Mouse (Mus musculus) embryonic stem cell, embryonic (primary cell): ENCODE data around the gene Eci1.

Source experiments
- CTCF ChIA-PET, 4 experiments: fragments of 300-600 bp in 2 of 4; fragments of 350-600 bp in 2 of 4; sonication (Branson Sonifier 250); formaldehyde crosslinking; loops; one replicate each; lab custom pipeline; 2022; ENCODE audit warnings: inconsistent platforms in 2 of 4; lab: Charles Lee
- POLR2A ChIA-PET, 4 experiments: fragments of 300-600 bp in 2 of 4; fragments of 350-600 bp in 2 of 4; sonication (Branson Sonifier 250); formaldehyde crosslinking; loops; one replicate each; lab custom pipeline; 2022; ENCODE audit warnings: antibody characterized with exemption in 4 of 4, inconsistent platforms in 1 of 4; lab: Charles Lee

The Eci1 gene

GRCm38 (mm10) chr17:24426471-24427169 lies at the start of gene Eci1:
Eci1 (plus strand) TSS chr17:24426641.
- CTCF ChIA-PET, result interaction anchor here in 3 of 4 experiments (0.5 to 1.3 kb wide), 10 partner anchors 10 to 1141 kb away, joined by 3 to 7 read pairs (median 3); no protein-coding TSS in a partner anchor
- POLR2A ChIA-PET, result interaction anchor here (0.5 to 9.9 kb wide), 69 partner anchors 7 to 382 kb away, joined by 3 to 201 read pairs (median 4); partner anchors contain the start of genes Pkd1 (in 3 of the 4), Rnps1 (in 3 of the 4), Traf7 (in 3 of the 4) and Abca3 (in 2 of the 4)

- POLR2A ChIA-PET, result interaction anchor here in 1 of 4 experiments (1.7 kb wide), 1 partner anchor 35 kb away, joined by 9 read pairs; the partner anchor contains the start of gene Rnps1
- CTCF ChIA-PET, result interaction anchor here in 1 of 4 experiments (2.1 kb wide), 1 partner anchor 12 kb away, joined by 10 read pairs; no protein-coding TSS in a partner anchor
Observed at GRCm38 (mm10) chr17:24378496-24378895, 47.9 kb upstream of the Eci1 start.

- ChIA-PET CTCF (no interaction called here), POLR2A (interaction anchor here in 2 of 4 experiments (0.5 to 0.8 kb wide), 2 partner anchors 8 to 9 kb away, joined by 3 to 6 read pairs; no protein-coding TSS in a partner anchor)
Observed at GRCm38 (mm10) chr17:24383789-24384188, 42.7 kb upstream of the Eci1 start.

- ChIA-PET CTCF (interaction anchor here in 1 of 4 experiments (1.0 kb wide), 1 partner anchor 22 kb away, joined by 3 read pairs; no protein-coding TSS in a partner anchor), POLR2A (interaction anchor here in 3 of 4 experiments (0.6 to 1.3 kb wide), 4 partner anchors 28 to 138 kb away, joined by 3 to 4 read pairs (median 4); partner anchors contain the start of genes Ccnf (in 2 of the 3) and Abca3 (in 1 of the 3))
Observed at GRCm38 (mm10) chr17:24388711-24389110, 37.7 kb upstream of the Eci1 start.

- CTCF ChIA-PET, result interaction anchor here (0.5 to 1.8 kb wide), 15 partner anchors 10 to 430 kb away, joined by 3 to 10 read pairs (median 4); partner anchors contain the start of gene Abca3 (in 2 of the 4)
- POLR2A ChIA-PET, result interaction anchor here in 2 of 4 experiments (0.6 to 1.3 kb wide), 4 partner anchors 24 to 269 kb away, joined by 3 to 4 read pairs (median 4); partner anchors contain the start of genes Pkd1 (in 1 of the 2) and Traf7 (in 1 of the 2)
Observed at GRCm38 (mm10) chr17:24389865-24390264, 36.6 kb upstream of the Eci1 start.

GRCm38 (mm10) chr17:24391149-24391548 lies 35.3 kb upstream of the Eci1 start:
- CTCF ChIA-PET, result interaction anchor here in 2 of 4 experiments (0.7 to 1.8 kb wide), 5 partner anchors 9 to 61 kb away, joined by 3 to 8 read pairs (median 3); partner anchors contain the start of gene Abca3 (in 1 of the 2)
- POLR2A ChIA-PET, result interaction anchor here in 2 of 4 experiments (1.3 to 1.7 kb wide), 3 partner anchors 137 to 140 kb away, joined by 3 to 9 read pairs (median 4); partner anchors contain the start of genes Traf7 (in 2 of the 2) and Ccnf (in 1 of the 2)

- POLR2A ChIA-PET, result interaction anchor here in 2 of 4 experiments (0.8 to 3.2 kb wide), 4 partner anchors 13 to 160 kb away, joined by 3 to 18 read pairs (median 3); partner anchors contain the start of gene Rnps1 (in 2 of the 2)
- CTCF ChIA-PET, result interaction anchor here in 2 of 4 experiments (0.6 kb wide), 2 partner anchors 44 to 49 kb away, joined by 5 to 8 read pairs; no protein-coding TSS in a partner anchor
Observed at GRCm38 (mm10) chr17:24393527-24393926, 32.9 kb upstream of the Eci1 start.

- ChIA-PET POLR2A (interaction anchor here in 3 of 4 experiments (0.6 to 3.2 kb wide), 5 partner anchors 10 to 265 kb away, joined by 3 to 18 read pairs (median 4); partner anchors contain the start of genes Ccnf (in 1 of the 3) and Rnps1 (in 1 of the 3)), CTCF (interaction anchor here in 2 of 4 experiments (0.6 to 0.7 kb wide), 2 partner anchors 49 to 211 kb away, joined by 4 read pairs; no protein-coding TSS in a partner anchor)
Observed at GRCm38 (mm10) chr17:24394456-24394855, 32.0 kb upstream of the Eci1 start.

GRCm38 (mm10) chr17:24402371-24402770 lies 24.1 kb upstream of the Eci1 start:
- CTCF ChIA-PET, result no interaction called here
- POLR2A ChIA-PET, result interaction anchor here in 2 of 4 experiments (0.6 to 1.4 kb wide), 4 partner anchors 8 to 135 kb away, joined by 3 to 4 read pairs (median 4); partner anchors contain the start of gene Traf7 (in 1 of the 2)

GRCm38 (mm10) chr17:24407116-24407803 lies 19.2 kb upstream of the Eci1 start:
- CTCF ChIA-PET, result no interaction called here

GRCm38 (mm10) chr17:24413557-24414211 lies 12.8 kb upstream of the Eci1 start:
- POLR2A ChIA-PET, result interaction anchor here (0.6 to 9.0 kb wide), 106 partner anchors 9 to 1830 kb away, joined by 3 to 201 read pairs (median 4); partner anchors contain the start of genes Eci1 (in 4 of the 4), Abca3 (in 3 of the 4), Traf7 (in 3 of the 4) and Ccnf (in 2 of the 4)
- CTCF ChIA-PET, result interaction anchor here (0.5 to 2.1 kb wide), 16 partner anchors 13 to 925 kb away, joined by 3 to 9 read pairs (median 3); partner anchors contain the start of genes Abca3 (in 1 of the 4), Eci1 (in 1 of the 4), Mlst8 (in 1 of the 4) and Nthl1 (in 1 of the 4)

More at GRCm38 (mm10) chr17:24407116-24407803, 19.2 kb upstream of the Eci1 start:
- POLR2A ChIA-PET, result interaction anchor here in 1 of 4 experiments (0.6 to 2.6 kb wide), 8 partner anchors 8 to 52 kb away, joined by 3 to 7 read pairs (median 4); partner anchors contain the start of gene Eci1

GRCm38 (mm10) chr17:24414230-24414976 lies 12.0 kb upstream of the Eci1 start, which contains the start of gene Rnps1:
Rnps1 (plus strand) TSS chr17:24414565.
- ChIA-PET POLR2A (interaction anchor here (0.6 to 9.0 kb wide), 115 partner anchors 8 to 1829 kb away, joined by 3 to 201 read pairs (median 4); partner anchors contain the start of genes Eci1 (in 4 of the 4), Abca3 (in 3 of the 4), Ccnf (in 3 of the 4) and Traf7 (in 3 of the 4)), CTCF (interaction anchor here in 2 of 4 experiments (0.5 to 2.1 kb wide), 12 partner anchors 12 to 924 kb away, joined by 3 to 9 read pairs (median 3); partner anchors contain the start of genes Abca3 (in 1 of the 2), Eci1 (in 1 of the 2), Mlst8 (in 1 of the 2) and Nthl1 (in 1 of the 2))

- ChIA-PET CTCF (interaction anchor here in 1 of 4 experiments (0.5 to 2.1 kb wide), 2 partner anchors 63 to 904 kb away, joined by 3 to 9 read pairs; partner anchors contain the start of gene Abca3), POLR2A (interaction anchor here (0.6 to 9.0 kb wide), 58 partner anchors 8 to 302 kb away, joined by 3 to 201 read pairs (median 4); partner anchors contain the start of genes Eci1 (in 4 of the 4), Ccnf (in 3 of the 4), Traf7 (in 3 of the 4) and Abca3 (in 2 of the 4))
Observed at GRCm38 (mm10) chr17:24415011-24415410, 11.4 kb upstream of the Eci1 start.

- CTCF ChIA-PET, result interaction anchor here in 1 of 4 experiments (0.6 kb wide), 1 partner anchor 358 kb away, joined by 3 read pairs; no protein-coding TSS in a partner anchor
- POLR2A ChIA-PET, result interaction anchor here (0.6 to 9.0 kb wide), 50 partner anchors 7 to 1412 kb away, joined by 3 to 201 read pairs (median 4); partner anchors contain the start of genes Eci1 (in 4 of the 4), Traf7 (in 3 of the 4), Abca3 (in 2 of the 4) and Ccnf (in 2 of the 4)
Observed at GRCm38 (mm10) chr17:24416051-24416652, 10.3 kb upstream of the Eci1 start.
